ENCODE assay signal across 19 mouse cellular contexts in genomic region chr11:21058415-21058781, GRCm38 (mm10). TPM values are rescaled to one million over a fixed set of nuclear protein-coding genes. Genes with fewer than 3 reads are reported as not detected.
DNase-seq lines count a peak whose midpoint lies in the region; ATAC-seq and TF ChIP-seq lines count a peak whose summit lies in the region.
"Had no signal": no experiment of that assay in that cellular context is flagged by ENCODE, and none has a peak within 500 bp of the region (broad histone marks: within the 10 kb centered on the region; RNA-seq: fewer than 3 reads in every experiment).

No protein-coding gene starts in this region.

- H3K79me2 ChIP-seq in CH12.LX (replicated peaks; ENCODE audit: control insufficient read depth, extremely low read depth, insufficient read depth, poor library complexity, severe bottlenecking), result no peaks in the 10 kb centered on the region

- DNase-seq in heart, embryonic 10.5 days (ENCODE audit: low spot score), result peak; percentile 51
- DNase-seq in heart, adult 18-20 months, result no peak
- no peak for DNase-seq in CH12.LX (ENCODE audit: extremely low read depth)
- DNase-seq in retina, embryonic 14.5 days (ENCODE audit: low spot score), result no peak
- no peak for DNase-seq in thymus, adult 18-20 months
- DNase-seq: adrenal gland, postnatal 10 days; cerebellum, adult 11 months; cerebellum, adult 9-10 months; cerebellum, postnatal 25 days; gastrocnemius, postnatal 36 days; heart, adult 2 months; heart, postnatal 36 days had no signal

- no peak overlapping the region for H3K9ac ChIP-seq in CH12.LX (ENCODE audit: insufficient read depth, low read depth)
- no peak overlapping the region for H3K9ac ChIP-seq in intestine, embryonic 16.5 days (ENCODE audit: low read depth, low read length)
- H3K9ac ChIP-seq in stomach, embryonic 15.5 days, result no peak overlapping the region
- H3K9ac ChIP-seq: embryonic facial prominence, embryonic 12.5 days; forebrain, embryonic 15.5 days; heart, embryonic 13.5 days; hindbrain, embryonic 15.5 days had no signal

- TF ChIP-seq CTCF in CH12.LX (conservative IDR thresholded peaks at IDR 0.05 in 1 of 2, IDR thresholded peaks at IDR 0.05 in 1 of 2; ENCODE audit: low read depth in 2 of 2, low read length in 2 of 2), result no peak

- TF ChIP-seq RAD21 in CH12.LX (IDR thresholded peaks at IDR 0.05; ENCODE audit: low read depth, low read length), result no peak

- H3K36me3 ChIP-seq in heart, embryonic 10.5 days, result no peaks in the 10 kb centered on the region
- H3K36me3 ChIP-seq in CH12.LX (replicated peaks in 1 of 2; ENCODE audit: control insufficient read depth in 1 of 2, insufficient read depth in 1 of 2, low read length in 1 of 2), result no peaks in the 10 kb centered on the region
- H3K36me3 ChIP-seq in intestine, embryonic 16.5 days (ENCODE audit: control insufficient read depth, insufficient read depth, low read length), result no peaks in the 10 kb centered on the region
- no peaks in the 10 kb centered on the region for H3K36me3 ChIP-seq in stomach, embryonic 15.5 days
- H3K36me3 ChIP-seq: embryonic facial prominence, embryonic 12.5 days; forebrain, embryonic 15.5 days; heart, embryonic 13.5 days; hindbrain, embryonic 15.5 days had no signal

- ATAC-seq in intestine, embryonic 16.5 days, result peak; percentile 29
- peak; percentile 47; the same call in 1 of the 2 replicates for ATAC-seq in stomach, embryonic 15.5 days (ENCODE audit: insufficient read depth, low FRiP score, low read depth)
- ATAC-seq in CD4-positive, CD25-positive, alpha-beta regulatory T cell, adult 4 months, result no peak
- ATAC-seq: forebrain, embryonic 15.5 days had no signal

- no peak for TF ChIP-seq EP300 in CH12.LX (IDR thresholded peaks at IDR 0.05; ENCODE audit: low read length)

- no peaks in the 10 kb centered on the region for H3K27me3 ChIP-seq in heart, embryonic 10.5 days (ENCODE audit: insufficient read depth, poor library complexity, severe bottlenecking)
- no peaks in the 10 kb centered on the region for H3K27me3 ChIP-seq in CH12.LX (replicated peaks)
- no peaks in the 10 kb centered on the region for H3K27me3 ChIP-seq in intestine, embryonic 16.5 days (replicated peaks; ENCODE audit: control insufficient read depth, insufficient read depth, low read length)
- no peaks in the 10 kb centered on the region for H3K27me3 ChIP-seq in stomach, embryonic 15.5 days (replicated peaks)
- H3K27me3 ChIP-seq: embryonic facial prominence, embryonic 12.5 days; forebrain, embryonic 15.5 days; heart, embryonic 13.5 days; hindbrain, embryonic 15.5 days had no signal

- WGBS in heart, embryonic 10.5 days, result 75% methylated on average over 5 of the region's 5 CpGs
- WGBS in intestine, embryonic 16.5 days, result 73% methylated on average over 5 of the region's 5 CpGs
- WGBS in stomach, embryonic 15.5 days, result 73% methylated on average over 5 of the region's 5 CpGs

- peak overlapping the region; percentile 30; the same call in 1 of the 2 replicates for H3K4me2 ChIP-seq in CH12.LX (ENCODE audit: insufficient read depth, low read depth, poor library complexity, severe bottlenecking)
- 0 out of 2 replicates have a peak overlapping the region, but pooled peaks have one; percentile 1 for H3K4me2 ChIP-seq in intestine, embryonic 16.5 days (ENCODE audit: low read depth, low read length)
- no peak overlapping the region; the same call in 1 of the 2 replicates for H3K4me2 ChIP-seq in stomach, embryonic 15.5 days
- H3K4me2 ChIP-seq: embryonic facial prominence, embryonic 12.5 days; forebrain, embryonic 15.5 days; heart, embryonic 13.5 days; hindbrain, embryonic 15.5 days had no signal

- dilution Hi-C loops in CH12.LX (cut with MboI; ENCODE audit: extremely low pct_ligation_motif_present, extremely low pct_unique_long_range_greater_than_20kb, low sequenced_read_pairs), result no loop called here

- H3K9me3 ChIP-seq in heart, embryonic 10.5 days, result no peaks in the 10 kb centered on the region
- peaks cover 3% of the 10 kb centered on the region for H3K9me3 ChIP-seq in CH12.LX (replicated peaks; ENCODE audit: low read length)
- H3K9me3 ChIP-seq in intestine, embryonic 16.5 days (ENCODE audit: control insufficient read depth, low read length), result no peaks in the 10 kb centered on the region
- no peaks in the 10 kb centered on the region for H3K9me3 ChIP-seq in stomach, embryonic 15.5 days
- H3K9me3 ChIP-seq: embryonic facial prominence, embryonic 12.5 days; forebrain, embryonic 15.5 days; heart, embryonic 13.5 days; hindbrain, embryonic 15.5 days had no signal

- H3K27ac ChIP-seq in heart, embryonic 10.5 days, result no peak overlapping the region
- H3K27ac ChIP-seq in CH12.LX (ENCODE audit: insufficient read depth, low read depth), result no peak overlapping the region
- H3K27ac ChIP-seq in intestine, embryonic 16.5 days (ENCODE audit: low read length), result peak overlapping the region; percentile 84
- no peak overlapping the region for H3K27ac ChIP-seq in stomach, embryonic 15.5 days
- H3K27ac ChIP-seq: embryonic facial prominence, embryonic 12.5 days; forebrain, embryonic 15.5 days; heart, adult 2 months; heart, embryonic 13.5 days; hindbrain, embryonic 15.5 days had no signal

- H3K4me3 ChIP-seq in heart, embryonic 10.5 days, result no peak overlapping the region
- no peak overlapping the region for H3K4me3 ChIP-seq in CH12.LX (replicated peaks in 1 of 3; ENCODE audit: low read depth in 2 of 3, low read length in 2 of 3, poor library complexity in 1 of 3)
- H3K4me3 ChIP-seq in intestine, embryonic 16.5 days (ENCODE audit: low read length), result no peak overlapping the region
- H3K4me3 ChIP-seq in stomach, embryonic 15.5 days (replicated peaks), result no peak overlapping the region
- H3K4me3 ChIP-seq: embryonic facial prominence, embryonic 12.5 days; forebrain, embryonic 15.5 days; heart, adult 2 months; heart, embryonic 13.5 days; hindbrain, embryonic 15.5 days had no signal

- no peak for TF ChIP-seq POLR2A in CH12.LX (IDR thresholded peaks at IDR 0.05; ENCODE audit: low read depth, low read length)

- in situ Hi-C loops in CH12.LX (cut with MboI; ENCODE audit: low pct_ligation_motif_present, low pct_unique_long_range_greater_than_20kb, low sequenced_read_pairs), result no loop called here

- H3K4me1 ChIP-seq in heart, embryonic 10.5 days, result peaks cover 18% of the 10 kb centered on the region
- 0 out of 4 replicates have a peak, but pooled peaks cover 0 to 2% of the 10 kb centered on the region in 2 experiments for H3K4me1 ChIP-seq in CH12.LX (ENCODE audit: control insufficient read depth in 1 of 2, insufficient read depth in 2 of 2)
- peaks cover 12% of the 10 kb centered on the region for H3K4me1 ChIP-seq in intestine, embryonic 16.5 days (ENCODE audit: control insufficient read depth, insufficient read depth, low read length)
- H3K4me1 ChIP-seq in stomach, embryonic 15.5 days, result no peaks in the 10 kb centered on the region
- H3K4me1 ChIP-seq: embryonic facial prominence, embryonic 12.5 days; forebrain, embryonic 15.5 days; hindbrain, embryonic 15.5 days had no signal

TF ChIP-seq in CH12.LX, 34 proteins besides CTCF, POLR2A, EP300 and RAD21:
- TF ChIP-seq ZNF384 (IDR thresholded peaks at IDR 0.05; ENCODE audit: low read depth, low read length) (peak; percentile 84), USF2 (conservative IDR thresholded peaks at IDR 0.05; ENCODE audit: low read depth, low read length) (no peak), SMC3 (IDR thresholded peaks at IDR 0.05; ENCODE audit: low read depth, low read length) (no peak), GABPA (IDR thresholded peaks at IDR 0.05; ENCODE audit: insufficient replicate concordance, low read depth, low read length) (no peak), NRF1 (IDR thresholded peaks at IDR 0.05; ENCODE audit: low read depth, low read length) (no peak), ZKSCAN1 (IDR thresholded peaks at IDR 0.05; ENCODE audit: borderline replicate concordance, low read depth, low read length) (no peak), BHLHE40 (IDR thresholded peaks at IDR 0.05; ENCODE audit: low read depth, low read length) (no peak), CHD1 (IDR thresholded peaks at IDR 0.05; ENCODE audit: low read depth, low read length) (no peak), MAZ (IDR thresholded peaks at IDR 0.05; ENCODE audit: low read depth, low read length) (0 out of 2 replicates have a peak, but pooled peaks have one; percentile 50), TCF12 (IDR thresholded peaks at IDR 0.05; ENCODE audit: low read depth, low read length) (no peak)

RNA-seq across cellular contexts. Expression of gene Peli1, which starts 32.7 kb away (rescaled TPM):
- 26.9 and 41.5 TPM in 2 replicates for polyA plus RNA-seq in heart, embryonic 10.5 days (2016; fragmentation: Nextera tagmentation; extraction: Ambion mirVana)
- 10 to 100 TPM; 12.7 to 17.6 TPM for total RNA-seq in heart, adult 18-20 months (2021)
- 6.7 and 7.8 TPM in 2 replicates for total RNA-seq in CH12.LX (2012; rRNA removed)
- 14.1 and 14.8 TPM in 2 replicates for total RNA-seq in CH12.LX (2014; rRNA removed)
- 21.2 and 25.9 TPM in 2 replicates for polyA plus RNA-seq in CH12.LX (2012; ENCODE audit: insufficient read length, low read depth)
- 25.7 and 25.8 TPM in 2 replicates for polyA plus RNA-seq in intestine, embryonic 16.5 days (2015; fragmentation: Nextera tagmentation; extraction: Ambion mirVana)
- 33.8 and 35.1 TPM in 2 replicates for polyA plus RNA-seq in stomach, embryonic 15.5 days (2015; fragmentation: Nextera tagmentation; extraction: Ambion mirVana)
- polyA plus RNA-seq in CD4-positive, CD25-positive, alpha-beta regulatory T cell, adult 4 months (2017; shearing (Covaris generic)), result 10 to 100 TPM; 72.2 to 96.4 TPM
